Mouse (Mus musculus): ENCODE measurements around the gene Zfp955a.
"Not testable (repeated sequence)": the region's sequence is repeated elsewhere in the genome, so short reads cannot be mapped to it uniquely, and the experiment has no call there.

Zfp955a gene

GRCm38 (mm10) chr17:33254530-33255318 is at the start of gene Zfp955a:
Gene Zfp955a, minus strand, starts transcription at chr17:33255145.
- DNase-seq, result not testable (repeated sequence)

- not testable (repeated sequence) for DNase-seq
Observed at GRCm38 (mm10) chr17:33289876-33290149, 34.9 kb upstream of the Zfp955a start.

- not testable (repeated sequence) for DNase-seq
Observed at GRCm38 (mm10) chr17:33289039-33289875, 34.3 kb upstream of the Zfp955a start, which contains the start of gene Zfp955b. Gene Zfp955b, plus strand, starts transcription at chr17:33289544.

GRCm38 (mm10) chr17:33268907-33269306 is 14.0 kb upstream of the Zfp955a start:
- DNase-seq, result no peak

- DNase-seq, result no peak
Observed at GRCm38 (mm10) chr17:33264376-33264775, 9.4 kb upstream of the Zfp955a start, which contains the start of gene Olfr63. Gene Olfr63, plus strand, starts transcription at chr17:33264676.

- DNase-seq, result not testable (repeated sequence)
Observed at GRCm38 (mm10) chr17:33255319-33255657, 343 bp upstream of the Zfp955a start.

GRCm38 (mm10) chr17:33236646-33237045 is 18.3 kb downstream of the Zfp955a start:
- DNase-seq, result not testable (repeated sequence)

- no peak for DNase-seq
Observed at GRCm38 (mm10) chr17:33221590-33221989, 33.4 kb downstream of the Zfp955a start, which contains the start of gene Olfr1564. Gene Olfr1564, minus strand, starts transcription at chr17:33221690.

GRCm38 (mm10) chr17:33191002-33191401 is 63.9 kb downstream of the Zfp955a start, which contains the start of gene Olfr239:
Gene Olfr239, plus strand, starts transcription at chr17:33191302.
- not testable (repeated sequence) for DNase-seq
